Mouse (Mus musculus) C2C12 (cell line): ENCODE measurements at regions not wholly inside any gene's neighbourhood (a gene's known extent, or its start where the extent isn't known, plus 50 kb on each side); places are given as distances from the start of the nearest gene placed in this dataset.

Source experiments
- CEBPB ChIP-seq: IDR thresholded peaks from one replicate; pipeline ENCODE4 v1.6.1; 2011; ENCODE audit warnings: low read depth, mild to moderate bottlenecking, control low read depth, moderate library complexity
- CTCF ChIP-seq: IDR thresholded peaks from one replicate; pipeline ENCODE4 v1.5.1; 2011; ENCODE audit not compliant: control insufficient read depth, insufficient read depth, insufficient read length
- FOSL1 ChIP-seq: IDR thresholded peaks from one replicate; pipeline ENCODE4 v1.8.0; 2011; ENCODE audit warnings: mild to moderate bottlenecking, low read length; ENCODE audit not compliant: poor library complexity, insufficient read depth, severe bottlenecking
- MAX ChIP-seq: IDR thresholded peaks from one replicate; pipeline ENCODE4 v1.6.1; 2011; ENCODE audit warnings: mild to moderate bottlenecking, control low read depth
- MYOD1 ChIP-seq: IDR thresholded peaks from one replicate; pipeline ENCODE4 v1.6.1; 2011; ENCODE audit warnings: low read depth; ENCODE audit not compliant: control insufficient read depth, insufficient read length
- USF1 ChIP-seq: IDR thresholded peaks from one replicate; pipeline ENCODE4 v1.6.1; 2011; ENCODE audit warnings: low read depth, mild to moderate bottlenecking, control low read depth, moderate library complexity

GRCm38 (mm10) chr13:31351481-31351880 lies 204.5 kb upstream of the Foxq1 start:
- TF ChIP-seq CTCF: no peak
- no peak for TF ChIP-seq MAX
- TF ChIP-seq CEBPB: no peak
- no peak for TF ChIP-seq MYOD1
- TF ChIP-seq USF1: no peak
- no peak for TF ChIP-seq FOSL1
